Mouse (Mus musculus) liver, embryonic 16.5 days (tissue): ENCODE results near the gene Hacd1. TPM values are rescaled to one million over a fixed set of nuclear protein-coding genes. Genes with fewer than 3 reads are reported as not detected.
A peak's percentile ranks its signal among the peaks of the same experiment; 100 is the strongest.
"Not testable (repeated sequence)": the region's sequence is repeated elsewhere in the genome, so short reads cannot be mapped to it uniquely, and the experiment has no call there.

Experiments used
- ATAC-seq: fragments of 200-750 bp; cut with Nextera tagmentation; 2 replicates; pipeline ENCODE4 v1.8.0; 2017; ENCODE audit warnings: low read depth, mild to moderate bottlenecking, moderate number of reproducible peaks, moderate library complexity
- H3K27ac ChIP-seq: fragments of 300-500 bp; sonication (generic); 2 replicates; pipeline ENCODE4 v1.5.1; 2014; ENCODE audit warnings: mild to moderate bottlenecking, low read length
- H3K27me3 ChIP-seq: fragments of 300-500 bp; sonication (generic); 2 replicates; pipeline ENCODE4 v1.6.1; 2014; ENCODE audit warnings: low read depth, low read length, mixed read lengths; ENCODE audit not compliant: control insufficient read depth, insufficient read depth
- H3K36me3 ChIP-seq: fragments of 300-500 bp; sonication (generic); 2 replicates; pipeline ENCODE4 v1.6.1; 2014; ENCODE audit warnings: mild to moderate bottlenecking; ENCODE audit not compliant: control insufficient read depth, insufficient read depth
- H3K4me1 ChIP-seq: fragments of 300-500 bp; sonication (generic); 2 replicates; pipeline ENCODE4 v1.6.1; 2014; ENCODE audit warnings: low read depth, low read length, mixed read lengths; ENCODE audit not compliant: control insufficient read depth
- H3K4me2 ChIP-seq: fragments of 300-500 bp; sonication (generic); 2 replicates; pipeline ENCODE4 v1.6.1; 2014; ENCODE audit warnings: low read depth, low read length, mixed read lengths
- H3K4me3 ChIP-seq: fragments of 300-500 bp; sonication (generic); 2 replicates; pipeline ENCODE4 v1.5.1; 2014; ENCODE audit warnings: low read depth, mild to moderate bottlenecking, low read length
- H3K9ac ChIP-seq: fragments of 300-500 bp; sonication (generic); 2 replicates; pipeline ENCODE4 v1.6.1; 2014; ENCODE audit warnings: low read depth, low read length
- H3K9me3 ChIP-seq: fragments of 300-500 bp; sonication (generic); replicated peaks from 2 replicates; pipeline ENCODE4 v1.6.1; 2016; ENCODE audit warnings: low read length; ENCODE audit not compliant: control insufficient read depth
- WGBS: fragments of 180-500 bp; shearing (Covaris S2); extraction: QIAGEN DNeasy Blood & Tissue Kit; methylation state at CpG from one replicate; pipeline ENCODE4 v1.1.7; 2014; ENCODE audit not compliant: insufficient replicate concordance; 5-methylcytosine and 5-hydroxymethylcytosine counted together
- polyA plus RNA-seq: library from polyadenylated mRNA; unstranded; fragments of >200 nt; fragmentation: Nextera tagmentation; extraction: Ambion mirVana; gene quantifications from 2 replicates; pipeline ENCODE4 v1.2.1, GENCODE M21; 2015

The Hacd1 gene
- polyA plus RNA-seq, result 46.3 and 47.6 TPM in 2 replicates

DNA sequence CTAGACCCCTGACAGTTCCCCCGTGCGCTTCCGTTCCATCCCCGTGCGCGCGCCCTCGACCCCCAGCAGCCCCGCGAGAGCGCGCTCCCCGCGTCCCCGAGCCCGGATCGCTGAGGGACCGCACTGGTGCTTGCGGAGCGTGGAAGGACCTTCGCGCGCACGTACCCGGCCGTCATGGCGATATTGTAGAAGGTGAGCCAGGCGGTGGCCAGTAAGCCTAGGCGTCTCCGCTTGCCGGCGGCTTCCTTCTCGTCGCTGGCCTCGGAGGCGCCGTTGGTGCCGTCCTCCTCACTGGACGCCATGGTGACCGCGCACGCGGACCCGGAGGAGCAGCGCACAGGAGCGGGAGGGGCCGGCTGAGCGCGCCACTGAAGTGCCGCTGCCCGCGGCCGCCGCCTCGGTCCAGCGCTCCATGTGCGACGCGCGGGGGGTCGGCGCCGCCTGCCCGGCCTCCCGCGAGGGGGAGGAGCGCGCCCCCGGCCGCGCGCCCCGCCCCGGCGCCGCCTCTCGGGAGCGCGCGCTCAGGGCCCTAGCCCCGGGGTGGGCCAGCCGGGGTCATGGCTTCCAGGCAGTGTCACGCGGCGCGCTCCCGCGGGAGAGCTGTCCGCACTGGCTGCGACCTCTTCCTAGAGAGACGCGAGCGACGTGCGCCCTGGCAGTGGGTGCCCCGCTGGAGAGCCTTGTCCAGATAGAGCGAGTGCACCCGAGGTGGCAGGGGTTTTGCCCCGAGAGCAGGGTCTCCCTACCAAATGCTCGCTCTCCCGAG, at the start of gene Hacd1:
Gene Hacd1 (minus strand): TSS at position 570 of the 766 bp plus-strand sequence.
- Histone ChIP-seq H3K4me3 (peak within 1 kb of the TSS; percentile 76), H3K4me1 (peaks cover 11% of the 10 kb centered on the region), H3K27ac (peak within 1 kb of the TSS; percentile 71), H3K36me3 (no peaks in the 10 kb centered on the region), H3K27me3 (no peaks in the 10 kb centered on the region), H3K9ac (peak within 1 kb of the TSS; percentile 75), H3K9me3 (no peaks in the 10 kb centered on the region), H3K4me2 (peak within 1 kb of the TSS; percentile 87)
- whole genome bisulfite sequencing, result under 1% methylated on average over 69 of the region's 101 CpGs
- peak; percentile 82 for ATAC-seq

DNA sequence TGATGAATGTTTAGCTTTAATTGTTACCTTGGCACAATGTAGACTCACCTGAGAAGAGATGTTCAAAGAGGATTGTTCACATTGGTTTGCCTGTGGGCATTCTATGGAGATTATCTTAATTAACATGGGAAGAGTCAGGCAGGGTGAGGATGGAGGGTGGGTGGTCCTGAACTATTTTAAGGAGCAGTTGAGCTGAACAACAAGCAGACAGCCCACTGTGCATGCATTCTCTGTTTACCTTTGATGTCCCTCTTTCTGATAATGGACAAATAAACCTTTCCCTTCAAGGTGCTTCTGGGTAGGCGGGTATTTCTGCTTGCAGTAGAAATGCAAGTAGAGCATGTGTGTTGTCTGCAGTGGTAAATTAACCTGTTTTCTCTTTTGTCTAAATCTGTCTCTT, 48.0 kb upstream of the Hacd1 start:
- 77% methylated on average over 1 of the region's 1 CpGs for WGBS
- Histone ChIP-seq H3K27ac (no peak overlapping the region), H3K4me3 (no peak overlapping the region), H3K9ac (no peak overlapping the region), H3K4me2 (no peak overlapping the region), H3K4me1 (no peaks in the 10 kb centered on the region), H3K36me3 (no peaks in the 10 kb centered on the region; the same call in none of the 2 replicates), H3K27me3 (no peaks in the 10 kb centered on the region), H3K9me3 (no peaks in the 10 kb centered on the region)
- ATAC-seq, result no peak

DNA sequence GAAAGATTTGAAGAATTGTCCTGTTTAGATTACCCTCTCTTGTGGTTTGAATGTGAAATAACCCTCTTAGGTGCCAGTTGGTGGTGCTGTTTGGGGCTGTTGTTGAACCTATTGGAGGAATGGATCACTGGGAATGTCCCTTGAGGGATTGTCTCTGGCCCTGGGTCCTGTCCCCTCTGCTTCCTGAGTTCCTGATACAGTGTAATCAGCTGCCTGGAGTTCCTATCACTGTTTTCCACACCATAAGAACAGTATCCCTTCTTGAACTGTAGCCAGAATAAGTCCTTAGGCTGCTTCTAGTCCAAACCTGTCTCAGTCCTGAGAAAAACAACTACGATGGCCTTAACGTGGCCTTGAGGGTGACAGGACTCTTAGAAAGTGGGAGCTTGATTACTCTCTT, 46.7 kb upstream of the Hacd1 start:
- 89% methylated on average over 2 of the region's 2 CpGs for WGBS
- ATAC-seq, result no peak
- H3K9ac ChIP-seq, result no peak overlapping the region

DNA sequence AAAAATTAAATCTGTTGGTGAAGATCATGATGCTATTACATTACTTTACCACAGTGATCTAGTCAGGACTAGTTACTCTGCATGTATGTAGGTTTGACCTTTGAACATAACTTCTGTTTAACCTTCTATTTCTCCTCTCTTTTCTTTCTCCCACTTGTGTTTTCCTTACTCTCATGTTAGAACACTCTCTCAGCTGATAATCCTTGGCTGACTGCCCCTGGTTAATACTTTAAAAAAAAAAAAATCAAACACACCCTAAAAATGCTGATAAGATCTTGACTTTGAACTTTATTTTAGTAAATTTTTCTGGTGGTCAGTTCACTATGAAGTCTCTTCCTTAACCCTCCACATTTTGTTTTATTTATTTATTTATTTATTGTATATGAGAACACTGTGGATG, 44.6 kb upstream of the Hacd1 start:
- Histone ChIP-seq H3K27me3 (no peaks in the 10 kb centered on the region), H3K9me3 (no peaks in the 10 kb centered on the region), H3K4me2 (no peak overlapping the region), H3K27ac (no peak overlapping the region), H3K9ac (no peak overlapping the region), H3K4me1 (no peaks in the 10 kb centered on the region), H3K36me3 (no peaks in the 10 kb centered on the region; the same call in none of the 2 replicates), H3K4me3 (no peak overlapping the region)
- no peak for ATAC-seq

More for the DNA sequence above, 46.7 kb upstream of the Hacd1 start:
- Histone ChIP-seq H3K36me3 (no peaks in the 10 kb centered on the region; the same call in none of the 2 replicates), H3K27me3 (no peaks in the 10 kb centered on the region), H3K27ac (no peak overlapping the region), H3K9me3 (no peaks in the 10 kb centered on the region), H3K4me2 (no peak overlapping the region), H3K4me1 (no peaks in the 10 kb centered on the region), H3K4me3 (no peak overlapping the region)

DNA sequence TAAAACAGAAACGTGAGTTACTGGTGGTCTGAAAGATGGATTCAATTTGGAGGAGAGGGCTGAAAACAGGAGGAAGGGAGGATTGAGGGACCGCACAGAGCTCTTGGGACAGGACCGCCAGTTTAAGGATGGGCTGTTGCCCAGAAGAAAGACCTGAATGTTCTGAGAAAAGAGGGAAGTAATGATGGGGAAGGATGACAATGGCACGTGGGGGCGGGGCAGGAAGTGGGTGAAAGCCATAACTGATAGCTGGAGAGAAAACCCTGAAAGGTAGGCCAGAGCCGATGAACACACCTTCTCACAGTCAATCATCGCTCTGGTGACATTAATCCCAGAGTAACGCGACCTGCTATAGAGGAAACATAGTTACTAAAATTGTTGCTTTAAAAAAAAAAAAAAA, 22.6 kb upstream of the Hacd1 start:
- 51% methylated on average over 9 of the region's 9 CpGs for WGBS

DNA sequence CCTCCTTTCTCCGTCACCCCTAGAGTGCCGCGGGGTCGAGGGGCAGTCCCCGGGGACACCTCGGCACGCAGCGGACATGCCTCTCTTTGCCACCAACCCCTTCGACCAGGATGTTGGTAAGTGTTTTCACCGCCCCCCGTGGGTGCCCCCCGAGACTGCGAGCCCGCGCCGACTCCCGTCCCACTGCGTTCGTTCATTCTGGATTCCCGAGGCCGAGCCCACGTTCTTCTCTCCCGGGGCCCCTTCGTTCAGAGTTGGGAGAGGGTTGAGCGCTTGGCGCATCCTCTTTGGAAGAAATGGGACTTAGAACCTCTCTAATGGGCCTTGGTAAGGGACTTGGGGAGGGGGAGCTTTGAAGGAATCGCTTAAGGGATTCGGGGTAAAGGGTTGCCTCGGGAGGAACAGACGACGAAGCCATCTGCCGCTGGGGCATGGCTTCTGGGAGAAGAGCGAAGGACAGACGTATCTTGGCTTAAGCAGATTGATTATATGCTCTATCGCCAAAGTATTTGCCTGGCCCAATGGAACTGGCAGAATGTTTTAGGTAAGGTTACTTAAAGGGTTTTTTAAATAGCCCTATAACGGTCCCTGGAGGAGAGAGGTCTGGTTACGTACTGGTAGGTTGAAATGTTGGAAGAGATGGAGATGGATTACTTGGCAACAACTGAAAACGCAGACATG, 18.4 kb upstream of the Hacd1 start:
- Histone ChIP-seq H3K4me2 (peak overlapping the region; percentile 65), H3K27me3 (no peaks in the 10 kb centered on the region), H3K9ac (peak overlapping the region; percentile 98), H3K9me3 (no peaks in the 10 kb centered on the region), H3K36me3 (no peaks in the 10 kb centered on the region), H3K27ac (peak overlapping the region; percentile 98), H3K4me1 (peaks cover 22% of the 10 kb centered on the region), H3K4me3 (peak overlapping the region; percentile 93)
- WGBS, result under 1% methylated on average over 38 of the region's 38 CpGs
- ATAC-seq, result no peak

More for the DNA sequence above, 22.6 kb upstream of the Hacd1 start:
- H3K27me3 ChIP-seq, H3K36me3 ChIP-seq, ATAC-seq, H3K4me3 ChIP-seq, H3K9me3 ChIP-seq, H3K4me2 ChIP-seq, H3K9ac ChIP-seq, H3K27ac ChIP-seq: not testable (repeated sequence)
- peaks cover 16% of the 10 kb centered on the region for H3K4me1 ChIP-seq

DNA sequence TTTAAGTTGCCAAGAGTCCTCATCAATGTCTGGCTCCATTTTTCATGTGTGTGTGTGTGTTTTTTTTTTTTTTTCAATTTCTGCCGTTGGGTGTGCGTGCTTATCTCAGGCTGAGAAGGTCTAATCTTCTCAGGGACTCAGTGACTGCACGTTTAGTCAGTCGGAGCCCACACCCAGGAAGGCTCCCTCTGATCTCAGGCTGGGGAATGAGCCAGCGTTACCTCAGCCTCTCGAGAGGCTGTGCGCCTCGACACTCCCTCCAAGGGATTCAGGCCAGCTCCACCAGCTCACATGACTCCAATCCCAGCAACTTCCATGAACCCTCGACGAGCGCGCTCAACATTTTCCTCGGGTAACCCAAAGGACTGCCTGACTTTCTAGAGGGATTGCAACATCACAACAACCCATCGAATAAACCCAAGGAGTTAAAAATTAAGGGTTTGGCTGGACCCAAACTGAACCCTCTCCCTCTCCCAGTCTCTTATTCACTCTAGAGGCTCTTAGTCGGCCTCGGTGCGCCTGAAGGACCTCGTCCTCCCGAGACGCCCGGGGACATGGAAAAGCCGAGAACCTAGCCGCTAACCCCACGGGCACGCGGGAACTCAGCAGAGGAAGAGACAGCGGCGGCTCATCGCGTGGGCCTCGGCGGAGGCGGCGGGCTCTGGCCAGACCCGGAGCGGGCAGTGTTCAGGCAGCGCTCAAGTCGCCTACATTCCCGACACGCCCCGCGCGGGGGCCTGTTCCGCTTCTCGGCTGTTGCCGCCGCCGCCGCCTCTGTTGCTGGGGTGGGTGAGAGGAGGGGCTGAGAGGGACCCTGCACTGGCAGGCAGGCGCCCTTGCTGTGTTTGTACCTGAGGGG, 17.7 kb upstream of the Hacd1 start, which contains the start of gene Stam:
Gene Stam (plus strand): TSS at position 737 of the 859 bp plus-strand sequence.
- Histone ChIP-seq H3K9ac (peak within 1 kb of the TSS; percentile 98), H3K9me3 (no peaks in the 10 kb centered on the region), H3K4me2 (peak within 1 kb of the TSS; percentile 87), H3K4me1 (peaks cover 22% of the 10 kb centered on the region), H3K27ac (peak within 1 kb of the TSS; percentile 98), H3K4me3 (peak within 1 kb of the TSS; percentile 93), H3K27me3 (no peaks in the 10 kb centered on the region), H3K36me3 (no peaks in the 10 kb centered on the region)
- peak; percentile 96 for ATAC-seq
- WGBS, result under 1% methylated on average over 50 of the region's 50 CpGs

DNA sequence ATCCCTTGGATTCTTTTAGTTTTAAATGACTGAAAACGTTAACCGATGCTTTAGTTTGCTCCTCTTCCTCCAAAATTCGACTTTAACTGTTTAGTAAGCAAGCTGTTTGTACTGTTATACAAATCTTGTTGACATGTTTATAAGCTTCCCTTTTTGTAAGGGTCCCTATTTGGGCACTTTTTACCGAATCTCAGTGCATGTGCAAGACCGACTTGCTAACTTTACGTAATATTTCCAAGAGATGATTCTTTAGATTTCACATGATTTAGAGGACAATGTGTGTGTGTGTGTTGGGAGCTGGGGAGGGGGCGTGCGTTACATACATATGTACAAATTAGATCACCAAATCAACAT, 17.1 kb upstream of the Hacd1 start:
- ATAC-seq, result no peak
- peak overlapping the region; percentile 87 for H3K4me2 ChIP-seq
- 8% methylated on average over 8 of the region's 8 CpGs for WGBS

More for the DNA sequence above, 17.1 kb upstream of the Hacd1 start:
- Histone ChIP-seq H3K36me3 (no peaks in the 10 kb centered on the region), H3K9ac (peak overlapping the region; percentile 98), H3K4me3 (peak overlapping the region; percentile 93), H3K27me3 (no peaks in the 10 kb centered on the region), H3K9me3 (no peaks in the 10 kb centered on the region), H3K27ac (peak overlapping the region; percentile 98), H3K4me1 (peaks cover 22% of the 10 kb centered on the region)
